Mouse (Mus musculus) T-helper 2 cell (primary cell): Measurements from ENCODE around the gene 5330417C22Rik.

Experiments used
- in situ Hi-C: fragments of 300-600 bp; cut with MboI, MseI; formaldehyde crosslinking; loops from one replicate; pipeline ENCODE4 v1.15.1; 2025; ENCODE audit warnings: high pct_unique_total_duplicates

5330417C22Rik gene

GRCm38 (mm10) chr3:108466425-108466824, 69.9 kb downstream of the 5330417C22Rik start:
- in situ Hi-C loops, result no loop called here

DNA sequence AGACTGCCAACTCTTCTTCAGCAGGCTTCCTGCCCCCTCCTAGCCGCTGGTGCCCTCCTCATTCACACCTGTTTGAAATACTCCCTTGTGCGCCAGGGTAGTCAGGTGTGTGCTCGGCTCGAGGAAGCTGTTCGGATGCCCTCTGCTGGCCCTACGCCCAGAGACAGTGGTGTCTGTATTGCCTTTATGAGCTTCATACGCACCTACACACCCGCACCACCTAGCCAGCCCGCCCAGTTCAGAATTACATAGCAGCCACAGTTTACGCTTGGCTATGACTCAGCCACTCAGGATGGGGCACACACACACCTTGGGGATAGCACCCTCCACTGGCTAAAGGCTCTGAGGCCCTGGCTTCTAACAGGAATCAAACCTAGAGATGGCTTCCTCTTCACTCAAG, 77.5 kb downstream of the 5330417C22Rik start:
- in situ Hi-C loops, result no loop called here

DNA sequence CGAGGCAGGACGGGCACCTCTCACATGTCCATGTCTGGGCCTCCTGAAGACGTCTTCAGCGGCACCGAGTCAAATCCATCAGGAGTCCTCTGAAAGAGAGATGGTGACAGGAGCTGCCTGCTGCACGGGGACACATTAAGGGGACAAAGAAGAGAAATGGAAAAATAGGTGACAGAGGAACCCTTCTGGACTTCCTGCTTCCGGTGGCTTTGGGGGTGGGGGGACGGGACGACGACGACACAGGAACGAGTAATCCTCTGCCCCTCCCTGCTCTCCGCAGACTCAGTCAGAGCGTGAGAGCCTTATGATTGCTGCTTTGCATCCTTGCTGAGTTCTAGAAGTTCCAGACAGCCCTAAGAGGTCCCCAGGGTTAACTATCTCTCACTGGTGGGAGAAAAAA, 78.0 kb downstream of the 5330417C22Rik start:
- in situ Hi-C loops, result no loop called here

- in situ Hi-C loops, result no loop called here
These were observed 82.2 kb downstream of the 5330417C22Rik start for GRCm38 (mm10) chr3:108454172-108454571.

GRCm38 (mm10) chr3:108451969-108452368, 84.4 kb downstream of the 5330417C22Rik start:
- in situ Hi-C loops, result no loop called here

DNA sequence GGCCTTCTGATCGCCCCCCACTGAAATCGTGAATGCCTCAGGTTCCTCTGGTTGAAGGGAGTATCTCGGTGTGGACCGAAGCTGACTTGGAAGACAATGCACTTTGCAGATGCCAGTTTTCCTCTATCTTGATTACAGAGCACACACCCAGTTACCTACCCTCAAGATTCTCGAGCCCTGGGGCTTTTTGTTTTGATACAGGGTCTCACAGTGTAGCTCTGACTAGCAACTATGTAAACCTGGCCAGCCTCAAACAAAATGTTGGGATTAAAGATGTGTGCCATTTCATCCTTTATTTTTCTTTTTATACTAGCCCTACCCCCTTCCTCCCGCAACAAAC, 91.0 kb downstream of the 5330417C22Rik start:
- in situ Hi-C loops, result loop anchor here (10.0 kb wide), 1 partner anchor 1131 kb away; no protein-coding TSS in a partner anchor

- in situ Hi-C loops, result loop anchor here (10.0 kb wide), 1 partner anchor 1130 kb away; no protein-coding TSS in a partner anchor
These were observed 91.5 kb downstream of the 5330417C22Rik start, which contains the start of gene Sars for GRCm38 (mm10) chr3:108444698-108445365. TSS of gene Sars (minus strand) at chr3:108445209.

GRCm38 (mm10) chr3:108444029-108444428, 92.3 kb downstream of the 5330417C22Rik start:
- in situ Hi-C loops, result loop anchor here (10.0 kb wide), 1 partner anchor 1129 kb away; no protein-coding TSS in a partner anchor

DNA sequence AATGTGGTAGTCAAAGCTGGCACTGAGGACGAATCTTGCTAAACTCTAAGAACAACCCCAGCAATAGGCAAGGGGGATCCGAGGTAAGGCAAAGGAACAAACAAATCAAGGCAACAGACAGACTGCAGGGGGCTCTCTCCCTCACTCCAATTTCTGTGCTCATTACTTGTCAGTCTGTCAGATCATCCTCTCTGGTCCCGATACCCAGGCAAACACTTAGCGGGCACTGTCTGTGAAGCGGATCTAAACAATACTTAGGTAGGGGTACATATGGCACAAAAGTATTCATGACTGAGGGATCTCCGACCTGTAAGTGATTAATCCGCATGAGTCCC, 100.0 kb downstream of the 5330417C22Rik start:
- in situ Hi-C loops, result no loop called here

- in situ Hi-C loops, result no loop called here
These were observed 100.5 kb downstream of the 5330417C22Rik start for GRCm38 (mm10) chr3:108435701-108436379.

GRCm38 (mm10) chr3:108433881-108434495, 102.3 kb downstream of the 5330417C22Rik start:
- in situ Hi-C loops, result no loop called here

- in situ Hi-C loops, result no loop called here
These were observed 103.0 kb downstream of the 5330417C22Rik start for GRCm38 (mm10) chr3:108433188-108433880.

DNA sequence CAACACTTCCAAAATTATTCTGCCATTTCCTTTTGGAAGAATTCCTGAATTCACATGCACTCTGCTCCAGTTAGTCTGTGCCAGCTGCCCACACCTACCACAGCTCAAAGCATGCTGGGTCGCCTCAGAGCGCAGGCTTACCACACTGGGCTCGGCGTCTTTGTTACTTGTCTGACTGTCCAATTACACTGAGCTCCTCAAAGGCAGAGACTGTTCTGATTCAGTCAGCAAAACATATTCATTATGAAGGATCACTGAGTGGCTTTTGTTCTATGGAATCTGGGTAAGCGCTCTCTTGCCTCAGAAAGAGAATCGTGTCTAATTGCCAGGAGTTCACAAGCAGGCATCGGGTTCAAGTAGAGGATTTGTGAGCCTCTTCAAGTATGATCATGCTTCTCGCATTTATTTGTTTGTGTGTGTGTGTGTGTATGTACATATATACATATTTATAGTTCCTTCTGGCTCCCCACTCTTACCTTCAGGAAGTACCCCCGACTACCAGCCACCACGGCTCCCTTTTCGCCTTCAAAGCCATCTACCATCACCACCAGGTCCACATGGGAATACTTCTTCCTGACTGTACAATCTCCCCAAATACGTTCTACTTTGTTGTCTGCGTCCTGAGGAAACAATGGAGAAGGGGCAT, 103.7 kb downstream of the 5330417C22Rik start:
- in situ Hi-C loops, result no loop called here

DNA sequence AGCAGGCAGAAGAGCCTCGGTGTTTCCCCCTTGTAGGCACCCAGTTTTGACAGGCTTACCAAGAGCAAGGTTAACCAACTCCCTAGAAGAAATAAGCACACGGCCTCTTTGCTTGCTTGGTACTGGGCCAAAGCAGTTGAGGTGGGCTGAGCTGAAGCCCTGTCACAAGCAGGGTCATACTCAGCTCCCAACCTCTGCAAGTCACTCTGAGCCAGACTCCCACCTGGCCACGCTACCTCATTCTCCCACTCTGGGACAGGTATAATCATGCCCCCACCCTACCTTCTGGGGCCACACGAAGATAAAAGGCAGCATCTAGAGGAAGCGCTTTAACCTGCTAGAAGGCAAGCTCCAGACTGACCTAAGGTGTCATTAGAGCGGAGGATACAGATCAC, 110.7 kb downstream of the 5330417C22Rik start:
- in situ Hi-C loops, result no loop called here

GRCm38 (mm10) chr3:108424944-108425623, 111.3 kb downstream of the 5330417C22Rik start:
- in situ Hi-C loops, result no loop called here

GRCm38 (mm10) chr3:108423844-108424801, 112.2 kb downstream of the 5330417C22Rik start:
- in situ Hi-C loops, result no loop called here

GRCm38 (mm10) chr3:108423006-108423405, 113.3 kb downstream of the 5330417C22Rik start:
- in situ Hi-C loops, result no loop called here

DNA sequence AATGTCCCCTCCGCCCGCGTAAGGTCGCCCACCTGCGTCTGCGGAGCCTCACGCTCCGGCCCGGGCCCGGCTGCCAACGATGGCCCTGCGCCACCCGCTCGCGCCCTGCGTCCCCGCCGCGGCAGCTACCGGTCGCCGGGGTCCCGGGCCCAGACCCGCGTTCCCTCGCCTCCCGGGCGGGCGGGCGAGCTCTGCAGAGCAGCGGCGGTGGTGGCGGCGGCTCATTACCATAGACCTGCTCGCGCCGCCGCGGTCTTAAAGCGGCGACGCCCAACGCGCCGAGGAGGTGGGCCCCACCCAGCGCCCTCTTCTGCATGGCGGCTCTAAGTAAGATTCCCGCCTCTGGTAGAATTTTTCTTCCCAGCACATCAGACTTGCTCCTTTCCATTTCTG, 120.5 kb downstream of the 5330417C22Rik start:
- in situ Hi-C loops, result no loop called here

DNA sequence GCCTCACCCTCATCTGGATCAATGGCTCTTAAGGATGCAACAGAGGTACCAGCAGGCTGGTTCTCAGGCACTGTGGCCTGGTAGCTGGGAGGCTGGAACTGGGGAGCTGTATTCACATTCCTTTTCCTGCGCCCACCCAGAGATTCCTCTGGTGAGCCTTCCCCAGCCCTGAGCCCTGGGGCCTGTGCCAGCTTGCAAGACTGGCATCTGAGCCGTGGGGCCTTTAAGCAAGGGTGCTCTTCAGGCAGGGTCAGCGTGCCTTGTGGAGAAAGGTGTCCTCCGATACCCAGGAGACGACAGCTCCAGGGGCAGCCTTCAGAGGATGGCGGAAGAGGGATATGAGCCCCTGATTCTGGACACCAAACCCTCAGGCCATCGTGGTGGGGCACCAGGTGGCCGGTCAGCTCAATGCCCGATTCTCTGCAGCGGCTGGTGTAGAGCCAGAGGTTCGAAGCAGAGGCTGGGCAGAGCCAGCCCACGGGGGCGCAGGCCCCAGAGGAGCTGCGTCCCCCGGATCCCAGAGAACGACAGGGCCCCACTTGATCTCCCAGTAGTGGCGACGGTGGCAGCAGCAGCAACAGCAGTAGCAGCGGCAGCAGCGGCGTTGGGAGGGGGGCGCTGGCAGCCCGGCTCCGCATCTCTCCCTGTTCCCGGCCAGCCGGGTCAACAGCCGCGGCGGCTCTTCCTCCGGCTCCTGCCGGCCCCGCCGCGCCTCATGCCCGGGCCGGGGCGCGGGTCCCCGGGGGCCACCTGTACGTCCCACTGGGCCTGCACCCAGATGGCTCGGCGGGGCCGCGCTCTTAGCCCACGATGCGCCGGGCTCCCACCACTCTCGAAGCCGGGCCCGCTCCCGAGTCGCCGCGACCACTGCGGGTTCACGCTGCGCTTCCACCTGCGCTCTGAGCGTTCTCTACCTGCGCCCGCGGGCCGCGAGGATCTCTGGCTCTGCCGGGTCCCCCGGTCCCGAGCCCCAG, 121.2 kb downstream of the 5330417C22Rik start, which contains the start of gene Celsr2:
Gene Celsr2 (minus strand): TSS at position 696 of the 974 bp plus-strand sequence.
- in situ Hi-C loops, result no loop called here
